Mouse (Mus musculus) gastrocnemius, postnatal 10 days (tissue): ENCODE measurements around the gene Oat. TPM values are rescaled to one million over a fixed set of nuclear protein-coding genes. Genes with fewer than 3 reads are reported as not detected.
A peak's percentile ranks its signal among the peaks of the same experiment; 100 is the strongest.

Source experiments
- DNase-seq: peaks from one replicate; pipeline ENCODE4 v3.0.0; 2021; ENCODE audit warnings: mixed read lengths
- long read RNA-seq, 2 experiments: library from polyadenylated mRNA; stranded (forward); transcript quantifications; one replicate each; pipeline ENCODE4 v2.0.0; 2021
- total RNA-seq, 2 experiments: library from RNA; stranded (reverse); gene quantifications; 2 replicates each; pipeline ENCODE4 v1.2.3; 2021

Oat gene
- 10 to 100 TPM; 84.0 to 92.9 TPM for total RNA-seq
- long read RNA-seq, experiment 1, transcript Oat-201 (10 exons, 2,152 nt) = major isoform, 92 of 104 reads
- long read RNA-seq, experiment 1, partial matches to known transcripts = 9 of 104 reads
- long read RNA-seq, experiment 1, other reads (novel, unspliced or antisense) = 3 of 104 reads
- long read RNA-seq, experiment 2, transcript Oat-201 (10 exons, 2,152 nt) = major isoform, 98 of 102 reads
- long read RNA-seq, experiment 2, partial matches to known transcripts = 1 of 102 reads
- long read RNA-seq, experiment 2, other reads (novel, unspliced or antisense) = 3 of 102 reads

- DNase-seq = peak; percentile 90
Measured at GRCm38 (mm10) chr7:132576116-132576650, at the start of gene Oat. Gene Oat, minus strand, starts transcription at chr7:132576398.

DNA sequence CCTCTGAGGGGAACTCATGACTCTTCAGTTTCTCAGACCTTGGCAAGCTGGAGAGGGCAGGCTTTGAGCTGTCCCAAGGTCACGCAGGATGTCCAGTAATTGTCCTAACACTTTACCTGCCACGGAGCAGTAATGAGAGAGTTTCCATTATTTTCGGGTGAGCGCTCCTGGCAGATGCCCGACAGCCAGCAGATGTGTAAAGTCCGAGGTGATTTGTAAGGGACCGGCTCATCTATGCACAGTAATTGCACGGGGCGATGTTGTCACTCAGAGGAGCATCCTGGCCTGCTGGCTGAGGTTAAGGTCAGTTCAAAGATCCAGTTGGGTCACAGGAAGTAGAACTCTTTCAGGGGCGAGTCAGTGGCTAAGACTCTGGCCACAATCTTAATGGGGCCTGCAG, 48.0 kb upstream of the Oat start:
- no peak for DNase-seq

- DNase-seq = no peak
Measured at GRCm38 (mm10) chr7:132619975-132620918, 44.0 kb upstream of the Oat start.

GRCm38 (mm10) chr7:132619549-132619948, 43.4 kb upstream of the Oat start:
- no peak for DNase-seq

DNA sequence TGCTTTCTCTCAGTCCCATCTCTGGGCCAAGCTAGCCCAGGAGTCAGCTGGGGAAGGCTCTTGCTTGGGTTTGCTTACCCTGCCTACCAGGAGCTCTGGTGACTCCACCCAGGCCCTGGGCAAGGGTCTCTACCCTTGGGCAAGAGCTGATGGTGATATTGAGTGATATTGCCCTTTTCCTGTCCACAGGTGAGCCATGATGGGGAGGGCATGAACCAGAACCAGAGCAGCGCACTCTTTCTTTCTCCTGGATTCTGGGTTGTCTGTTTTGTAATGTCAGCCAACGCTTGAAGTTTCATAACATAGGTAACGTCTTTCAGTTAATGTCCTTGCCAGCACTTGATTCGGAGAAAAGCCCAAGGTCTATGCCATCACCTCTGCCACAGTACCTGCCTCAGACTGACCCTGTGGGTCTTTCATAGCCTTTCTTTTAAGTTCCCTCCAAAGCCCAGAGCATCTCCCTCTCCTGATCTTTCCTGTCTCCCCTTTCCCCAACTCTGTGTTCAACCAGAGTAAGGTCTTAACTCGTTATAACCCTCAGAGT, 40.9 kb upstream of the Oat start:
- DNase-seq = no peak

GRCm38 (mm10) chr7:132616391-132616790, 40.2 kb upstream of the Oat start:
- DNase-seq = no peak

DNA sequence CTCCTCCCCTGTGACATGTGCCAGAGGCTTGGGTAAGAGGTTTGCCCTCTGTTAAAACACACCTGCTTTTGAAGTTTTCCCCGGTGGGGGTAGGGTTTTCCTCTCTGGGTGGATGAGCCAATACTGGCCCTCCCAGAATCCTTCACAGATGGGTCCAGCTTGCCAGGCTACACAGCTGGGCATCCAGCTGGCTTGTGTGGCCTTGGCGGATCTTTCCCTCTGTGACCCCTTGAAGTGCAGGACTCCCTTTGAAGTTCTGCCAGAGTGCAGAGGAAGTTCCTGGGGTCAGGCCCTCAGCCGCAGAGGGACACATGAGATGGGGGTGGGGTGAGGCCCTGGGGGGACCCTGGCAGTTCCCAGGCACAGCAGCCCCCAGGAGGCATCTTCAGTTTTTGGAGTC, 39.1 kb upstream of the Oat start:
- DNase-seq = no peak

DNA sequence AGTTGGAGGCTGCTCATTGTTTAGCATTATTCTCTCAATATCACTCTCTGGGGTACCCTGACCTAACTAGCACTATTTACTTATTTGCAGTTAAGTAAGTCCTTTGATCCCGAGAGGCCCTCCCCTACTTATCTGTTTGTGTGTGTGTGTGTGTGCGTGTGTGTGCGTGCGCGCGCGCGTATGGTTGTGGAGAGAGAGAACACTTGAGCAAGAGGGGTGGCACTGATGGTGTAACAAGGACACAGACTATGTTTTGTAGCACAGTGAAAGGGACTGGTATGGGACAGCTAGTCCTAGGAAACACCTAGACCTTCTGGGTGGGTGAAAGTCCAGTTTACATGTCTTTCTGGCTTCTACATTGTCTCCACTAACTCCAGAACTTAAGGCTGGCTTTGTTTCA, 35.3 kb upstream of the Oat start:
- no peak for DNase-seq

- DNase-seq = peak; percentile 77
Measured at GRCm38 (mm10) chr7:132610468-132611318, 34.5 kb upstream of the Oat start, which contains the start of gene Lhpp. Gene Lhpp, plus strand, starts transcription at chr7:132610638.

DNA sequence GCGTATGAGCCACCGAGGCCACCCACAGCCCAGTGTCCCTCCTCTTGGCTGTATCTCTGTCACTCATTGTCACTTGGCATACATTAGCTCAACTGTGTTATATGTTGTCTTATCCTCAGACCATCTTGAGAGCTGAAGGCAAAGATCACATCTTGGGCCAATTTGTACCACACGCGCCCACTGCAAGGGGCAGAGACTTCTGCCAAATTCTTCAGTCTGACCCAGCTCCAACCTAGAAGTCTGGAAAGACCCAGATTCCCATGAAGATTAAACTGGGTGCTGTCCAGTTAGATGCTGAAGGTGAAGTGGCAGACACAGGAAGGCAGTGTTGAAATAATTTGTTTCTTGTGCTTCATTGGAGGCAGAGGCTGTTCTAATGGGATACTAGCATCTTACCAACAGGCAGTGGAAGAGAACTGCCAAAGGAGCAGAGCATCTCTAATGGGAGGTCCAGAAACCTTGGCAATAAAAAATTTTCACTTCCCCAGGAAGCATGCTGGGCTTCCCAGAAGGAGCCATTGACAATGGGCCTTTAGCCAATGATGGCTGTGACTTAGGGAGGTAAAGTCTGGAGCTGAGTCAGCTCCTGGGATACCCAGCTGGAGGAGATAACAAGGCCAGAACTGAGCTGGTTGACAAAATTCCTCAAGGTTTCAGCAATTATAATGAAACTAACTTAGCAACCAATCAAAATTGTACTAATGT, 32.3 kb upstream of the Oat start:
- DNase-seq = no peak

DNA sequence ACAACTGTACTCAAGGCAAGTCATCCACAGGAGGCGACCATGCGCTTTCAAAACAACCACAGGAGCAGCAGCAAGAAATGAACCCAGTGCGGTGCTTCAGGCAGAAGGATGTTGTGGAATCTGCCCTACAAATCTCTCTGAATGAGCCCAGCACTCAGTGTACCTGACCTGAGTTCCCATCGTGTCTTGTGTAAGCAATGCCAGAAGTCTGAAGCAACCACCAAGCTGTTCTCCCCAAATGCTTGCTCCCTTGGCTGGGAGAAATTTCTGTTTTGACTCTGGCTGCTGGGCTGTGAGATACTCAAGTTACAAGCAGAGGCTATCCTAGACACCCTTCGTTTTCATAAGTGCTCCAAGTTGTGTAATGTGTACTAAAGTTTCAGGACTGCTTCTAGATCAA, 29.5 kb upstream of the Oat start:
- no peak for DNase-seq

DNA sequence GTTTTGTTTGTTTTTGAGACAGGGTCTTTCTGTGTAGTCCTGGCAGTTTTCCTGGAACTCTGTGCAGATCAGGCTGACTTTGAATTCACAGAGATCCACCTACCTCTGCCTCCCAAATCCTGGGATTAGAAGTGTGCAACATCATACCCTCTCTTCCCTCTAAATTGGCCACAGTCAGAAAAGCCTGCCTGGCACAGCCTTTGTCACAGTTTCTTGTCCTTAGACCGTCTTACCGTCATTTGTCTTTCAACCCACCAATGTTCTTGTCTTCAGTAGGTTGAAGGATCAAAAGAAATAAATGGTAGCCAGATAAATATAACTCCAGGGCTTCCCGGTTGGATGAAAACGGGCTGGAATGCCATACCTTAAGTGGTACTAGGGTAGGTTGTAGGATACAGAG, 28.5 kb upstream of the Oat start:
- DNase-seq = no peak

- no peak for DNase-seq
Measured at GRCm38 (mm10) chr7:132600926-132601325, 24.7 kb upstream of the Oat start.

DNA sequence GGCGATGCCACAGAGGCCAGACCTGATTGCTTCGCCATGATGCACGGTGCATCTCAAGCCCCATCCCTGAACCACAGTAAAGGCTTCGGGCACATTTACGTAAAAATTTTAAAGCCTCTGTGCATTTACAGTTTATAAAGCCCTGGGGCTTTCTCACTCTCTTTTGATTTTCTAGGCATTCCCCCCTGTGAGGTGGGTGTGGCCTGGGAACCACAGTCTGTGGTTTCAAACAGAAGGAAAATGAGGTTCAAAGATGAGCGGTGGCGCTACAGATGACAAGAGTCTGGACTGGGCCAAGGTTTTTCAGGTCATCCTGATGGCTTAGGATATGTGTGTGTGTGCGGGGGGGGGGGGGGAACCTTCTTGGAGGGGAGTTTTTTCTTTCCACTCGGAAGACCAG, 23.8 kb upstream of the Oat start:
- DNase-seq = no peak

- DNase-seq = no peak
Measured at GRCm38 (mm10) chr7:132599071-132599975, 23.1 kb upstream of the Oat start, which contains the start of gene Nkx1-2. Gene Nkx1-2, minus strand, starts transcription at chr7:132599637.

GRCm38 (mm10) chr7:132597251-132598041, 21.2 kb upstream of the Oat start:
- peak; percentile 31 for DNase-seq

- DNase-seq = no peak
Measured at GRCm38 (mm10) chr7:132596557-132597250, 20.5 kb upstream of the Oat start.

GRCm38 (mm10) chr7:132595787-132596186, 19.6 kb upstream of the Oat start:
- no peak for DNase-seq
